Mouse (Mus musculus): ENCODE data around the gene Selenoo.

DNA sequence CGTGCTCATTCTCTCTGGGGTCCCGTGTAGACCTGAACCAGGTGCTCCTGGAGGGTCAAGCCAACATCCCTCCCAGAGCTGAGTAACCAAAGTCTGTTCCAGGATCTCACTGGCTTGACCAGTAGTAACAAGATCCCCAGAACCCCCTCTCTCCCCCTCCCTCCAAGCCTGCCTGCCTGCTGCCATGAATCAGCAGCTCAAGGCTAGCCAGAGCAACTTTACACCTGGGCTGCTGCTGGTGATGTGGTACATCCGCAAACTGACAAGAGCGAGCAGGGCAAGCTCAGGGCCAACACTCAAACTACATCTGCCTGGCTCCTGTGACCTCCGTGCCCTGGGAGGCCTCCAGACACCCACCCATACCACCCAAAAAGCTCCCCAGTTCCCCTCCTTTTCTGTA lies 52.6 kb downstream of the Selenoo start:
- no peak for TF ChIP-seq POLR2A (IDR thresholded peaks at IDR 0.05; ENCODE audit: low read depth, low read length)
- no peak for TF ChIP-seq CTCF (IDR thresholded peaks at IDR 0.05; ENCODE audit: extremely low read depth, insufficient read length, insufficient replicate concordance, low read depth, low read length)

All from small intestine, adult 2 months (tissue).